Mouse (Mus musculus): Measurements from ENCODE around the gene Sesn2.

Gene Sesn2

DNA sequence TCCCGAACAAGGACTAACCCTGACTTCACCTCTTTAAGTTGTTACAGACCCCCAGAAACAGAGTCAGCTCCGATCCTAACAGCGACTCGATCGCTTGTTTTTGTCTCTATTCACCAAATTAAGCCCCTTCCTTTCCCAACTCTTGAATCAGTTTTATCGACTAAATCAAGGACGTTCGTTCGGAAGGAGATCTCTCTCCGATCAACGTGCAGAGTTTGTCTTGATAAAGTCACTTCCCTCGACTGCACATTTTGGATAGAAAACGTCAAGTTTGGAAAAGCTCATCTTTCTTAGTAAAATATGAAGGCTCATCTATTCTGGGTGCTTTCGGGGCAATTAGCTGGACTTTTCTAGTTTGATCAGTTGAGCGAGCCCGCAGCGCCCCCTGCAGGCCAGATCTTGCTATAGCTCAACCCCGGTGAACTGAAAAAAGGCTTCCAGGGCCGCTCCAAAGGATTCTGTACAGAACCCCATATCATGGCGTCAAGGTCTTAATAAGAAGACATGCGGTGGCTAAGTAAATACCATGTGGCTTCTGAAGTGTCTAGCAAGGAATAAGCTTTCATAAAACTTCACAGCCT, 4.3 kb upstream of the Sesn2 start:
- peak; percentile 43 for DNase-seq (ENCODE audit: low read depth, low spot score)

DNA sequence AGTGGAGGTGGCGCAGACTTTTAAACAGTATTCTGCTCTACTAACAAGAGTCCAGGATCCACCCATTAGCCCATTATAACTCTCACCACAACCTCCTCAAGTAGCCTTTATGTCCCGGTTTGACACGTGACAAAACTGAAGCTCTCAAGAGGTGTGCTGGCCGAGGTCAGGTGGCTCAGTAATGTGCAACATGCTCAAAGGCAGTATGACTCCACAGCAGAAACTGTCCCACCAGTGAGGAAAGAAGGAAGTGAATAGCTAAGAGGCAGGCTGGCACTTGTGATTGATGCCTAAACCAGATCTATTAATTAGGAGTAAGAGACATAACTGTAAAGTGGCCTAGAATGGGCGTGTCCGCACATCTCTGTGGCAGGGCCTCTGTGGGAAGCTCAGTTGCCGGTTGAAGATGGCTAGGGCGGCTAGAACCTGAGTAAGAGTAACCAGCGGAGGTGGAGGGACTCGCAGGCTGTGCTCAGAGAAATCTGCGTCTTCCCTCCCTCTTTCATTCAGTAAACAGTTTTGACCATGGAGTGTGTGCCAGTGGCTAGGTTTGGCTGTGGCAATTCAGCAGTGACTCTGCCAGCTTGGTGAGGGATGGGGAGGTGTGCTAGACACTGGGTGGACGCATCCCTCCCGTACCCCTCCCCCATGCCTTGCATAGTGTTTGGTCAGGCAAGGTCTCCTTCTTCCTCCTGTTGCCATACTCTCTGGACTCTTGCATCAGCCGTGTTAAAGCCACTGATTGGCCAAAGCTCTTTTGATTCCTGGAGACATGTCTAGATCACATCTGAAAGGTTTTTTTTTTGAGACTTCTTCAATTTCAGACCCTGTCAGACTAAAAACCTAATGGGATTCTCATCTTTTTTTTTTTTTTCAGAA, 3.3 kb upstream of the Sesn2 start:
- DNase-seq (ENCODE audit: low read depth, low spot score): no peak

DNA sequence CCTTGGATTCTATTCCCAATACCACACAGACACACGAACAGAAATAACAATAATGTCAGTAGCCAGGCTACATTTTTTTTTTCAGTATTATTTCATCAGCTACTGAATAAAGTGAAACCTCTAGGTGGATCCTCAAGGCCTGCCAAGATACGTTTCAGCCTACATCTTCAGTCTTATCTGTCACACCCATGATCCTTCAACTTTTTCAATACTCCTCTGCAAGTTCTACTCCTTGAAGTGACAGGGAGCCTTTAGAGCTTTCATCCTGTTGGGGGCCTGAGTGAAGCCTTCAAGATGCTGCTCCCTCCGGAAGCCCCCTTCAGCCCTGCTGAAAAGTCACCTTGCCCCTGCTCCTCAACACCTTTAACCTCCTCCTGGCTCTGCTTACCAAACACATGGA, 1.8 kb upstream of the Sesn2 start:
- DNase-seq (ENCODE audit: low read depth, low spot score): no peak

DNA sequence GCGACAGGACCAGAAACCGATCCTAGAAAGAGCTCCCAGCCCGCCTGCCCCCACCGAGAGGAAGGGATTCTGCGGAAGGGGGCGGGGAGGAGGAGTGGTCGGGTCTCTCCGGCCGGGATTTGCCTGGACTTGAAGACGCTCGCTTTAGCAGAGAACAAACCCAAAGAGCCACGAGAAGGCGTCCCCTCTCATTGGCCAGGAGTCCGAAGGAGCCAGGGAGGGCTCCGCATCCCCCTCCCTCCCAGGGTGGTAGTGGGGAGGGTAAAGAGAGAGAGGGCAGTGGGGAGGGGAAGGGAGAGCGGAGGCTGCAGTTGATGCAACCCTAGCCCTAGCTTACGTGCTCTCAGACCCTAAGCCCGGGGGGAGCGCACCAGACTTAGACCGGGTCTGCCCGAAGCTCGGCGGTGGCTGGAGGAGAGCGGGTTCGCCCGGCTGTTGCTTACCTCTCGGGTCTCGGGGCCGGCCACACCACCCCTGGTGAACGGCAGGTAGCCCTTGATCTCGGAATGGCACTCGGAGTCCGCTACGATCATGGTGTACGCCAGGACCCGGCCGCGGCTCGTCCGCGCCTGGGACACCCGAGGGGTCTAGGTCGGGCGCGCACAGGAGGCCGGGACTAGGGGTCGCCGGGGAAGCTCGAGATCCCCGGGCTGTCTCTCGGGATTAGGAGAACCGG, 542 bp downstream of the Sesn2 start:
- DNase-seq (ENCODE audit: low read depth, low spot score): peak; percentile 46

DNA sequence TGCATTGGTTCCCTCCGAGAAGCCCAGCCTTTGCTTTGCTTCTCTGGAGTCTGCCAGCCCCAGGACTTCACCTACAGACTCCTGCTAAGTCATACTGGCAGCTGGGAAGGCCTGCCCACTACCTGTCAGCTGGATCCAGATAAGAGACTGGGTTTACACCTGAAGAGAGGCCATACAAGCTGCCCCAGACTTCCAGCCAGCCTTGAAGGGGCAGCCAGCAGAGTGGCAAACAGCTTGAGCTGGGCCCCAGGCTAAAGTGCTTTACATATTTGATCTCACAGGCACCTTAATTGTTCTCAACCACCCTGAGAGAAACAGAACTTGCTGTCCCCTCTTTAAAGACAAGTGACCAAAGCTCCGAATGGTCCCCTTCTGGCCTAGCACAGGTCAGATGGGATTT, 3.1 kb downstream of the Sesn2 start:
- no peak for DNase-seq (ENCODE audit: low read depth, low spot score)

DNA sequence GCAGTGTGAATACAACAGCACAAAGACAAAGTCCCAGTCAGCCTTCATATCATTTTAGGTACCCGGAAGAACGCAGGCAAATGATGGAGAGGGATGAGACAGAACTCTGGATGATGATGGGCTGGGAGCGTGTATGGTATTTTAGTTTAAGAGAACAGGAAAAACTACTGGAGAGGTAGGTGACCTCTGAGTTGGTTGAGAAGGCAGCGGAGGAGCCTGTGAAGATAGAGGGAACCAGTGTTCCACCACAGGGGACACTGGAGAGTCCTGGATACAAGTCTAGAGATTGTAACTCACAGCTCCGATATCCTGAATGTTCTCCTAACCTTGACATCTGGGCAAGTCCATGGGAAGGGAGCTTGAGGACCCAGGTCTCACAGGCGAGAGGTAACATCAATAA, 4.1 kb downstream of the Sesn2 start:
- DNase-seq (ENCODE audit: low read depth, low spot score): no peak

DNA sequence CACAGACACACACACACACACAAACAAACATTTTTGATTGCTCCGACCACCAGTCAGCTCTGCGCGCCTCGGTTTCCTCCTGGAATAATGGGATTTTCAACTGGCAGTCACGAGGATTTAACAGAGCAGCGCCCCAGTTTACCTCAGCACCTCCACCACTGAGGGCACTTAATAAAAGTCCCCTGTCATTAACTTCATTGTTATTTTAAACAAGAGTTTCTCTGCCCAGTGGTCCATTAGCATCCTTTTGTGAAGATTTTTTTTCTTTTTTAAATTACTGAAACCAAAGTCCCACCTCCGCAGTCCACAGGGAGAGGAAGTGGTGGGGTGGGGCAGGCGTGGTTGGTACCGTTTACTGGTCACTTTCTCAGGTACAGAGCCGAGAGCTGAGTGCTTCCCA, 4.5 kb downstream of the Sesn2 start:
- DNase-seq (ENCODE audit: low read depth, low spot score): no peak

DNA sequence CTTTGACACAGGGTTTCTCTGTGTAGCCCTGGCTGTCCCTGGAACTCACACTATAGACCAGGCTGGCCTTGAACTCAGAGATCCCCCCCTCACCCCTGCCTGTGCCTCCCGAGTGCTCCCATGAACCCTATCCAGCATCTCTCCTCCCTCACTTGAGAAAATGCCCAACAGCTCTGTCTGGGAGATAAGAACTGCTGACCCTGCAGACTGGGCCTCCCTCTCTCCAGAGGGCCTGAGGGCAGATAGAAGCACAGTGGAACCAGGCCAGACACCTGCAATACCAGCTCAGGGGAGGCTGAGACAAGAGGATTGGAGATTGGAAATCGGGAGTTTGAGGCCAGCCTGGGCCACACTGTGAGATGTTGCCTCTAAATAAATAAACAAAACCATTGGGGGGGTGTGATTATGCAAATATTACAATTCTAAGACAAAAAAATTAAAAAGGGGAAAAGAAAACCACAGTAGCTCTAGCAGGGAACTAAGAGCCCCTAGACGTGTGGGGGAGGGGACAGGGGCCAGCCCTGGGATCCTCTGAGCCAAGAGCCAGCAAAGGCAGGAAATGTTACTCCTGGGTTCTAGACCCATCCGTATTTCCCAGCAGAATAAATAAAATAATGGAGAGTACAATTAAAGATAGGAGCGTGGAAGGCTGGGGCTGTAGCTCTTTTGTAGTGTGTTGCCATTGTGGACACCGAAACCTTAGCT, 5.1 kb downstream of the Sesn2 start:
- no peak for DNase-seq (ENCODE audit: low read depth, low spot score)

DNA sequence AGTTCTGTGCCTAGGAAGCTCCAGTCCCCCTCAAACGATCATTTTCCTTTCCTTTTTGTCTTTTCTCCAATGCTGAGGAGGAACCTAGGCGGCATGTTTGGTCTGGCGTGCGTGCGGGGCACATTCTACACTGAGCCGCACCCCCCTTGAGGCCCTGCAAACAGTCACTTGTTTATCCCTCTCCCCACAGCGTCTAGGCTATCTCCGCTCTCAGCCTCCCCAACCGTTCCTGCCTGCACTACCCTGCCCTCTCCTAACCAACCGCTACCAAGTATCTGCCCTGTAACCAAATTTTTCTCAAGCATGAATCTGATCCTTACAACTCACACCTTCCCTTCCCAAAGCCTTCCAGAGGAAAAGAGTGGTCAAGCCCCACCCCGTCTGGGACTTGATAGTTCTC, 7.0 kb downstream of the Sesn2 start:
- no peak for DNase-seq (ENCODE audit: low read depth, low spot score)

DNA sequence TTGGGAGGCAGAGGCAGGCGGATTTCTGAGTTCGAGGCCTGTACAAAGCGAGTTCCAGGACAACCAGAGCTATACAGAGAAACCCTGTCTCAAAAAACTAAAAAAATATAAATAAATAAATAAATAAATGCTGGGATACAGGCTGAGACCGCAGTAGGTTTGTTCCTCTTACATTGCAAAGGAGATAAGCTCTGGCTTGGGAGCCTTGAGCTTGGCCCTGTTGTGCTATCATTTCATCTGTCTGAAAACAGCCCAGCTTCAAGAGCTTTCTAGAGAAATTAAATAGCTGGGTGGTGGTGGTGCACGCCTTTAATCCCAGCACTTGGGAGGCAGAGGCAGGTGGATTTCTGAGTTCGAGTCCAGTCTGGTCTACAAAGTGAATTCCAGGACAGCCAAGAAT, 8.7 kb downstream of the Sesn2 start:
- no peak for DNase-seq (ENCODE audit: low read depth, low spot score)

DNA sequence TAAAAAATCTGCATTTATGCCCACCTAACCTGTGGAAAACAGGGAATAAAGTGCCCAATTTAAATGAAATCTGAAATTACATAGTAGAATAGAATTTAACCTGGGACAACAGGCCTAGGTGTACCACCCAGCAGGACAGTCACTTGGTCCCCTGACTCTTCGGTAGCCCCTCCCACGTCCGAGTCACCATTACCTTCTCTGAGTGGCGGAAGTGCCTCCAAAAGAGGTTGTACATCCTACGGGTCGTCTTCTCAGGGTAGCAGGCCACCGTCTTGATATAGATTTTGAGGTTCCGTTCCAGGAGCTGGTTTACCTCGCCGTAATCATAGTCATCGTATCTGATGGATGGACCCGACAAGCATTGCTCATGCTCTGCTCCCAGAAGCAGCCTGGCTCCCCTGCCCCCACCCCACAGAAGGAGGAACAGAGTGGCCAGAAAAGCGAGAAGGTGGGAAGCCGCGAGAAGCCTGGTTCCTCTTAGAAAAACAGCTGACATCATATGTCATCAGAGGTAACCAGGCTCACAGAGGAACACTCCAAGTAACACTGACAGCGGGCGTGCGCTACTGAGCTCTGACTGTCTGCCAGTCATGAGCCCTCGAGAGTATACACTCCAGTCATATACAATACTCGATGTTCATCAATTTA, 15.9 kb downstream of the Sesn2 start:
- no peak for DNase-seq (ENCODE audit: low read depth, low spot score)

DNA sequence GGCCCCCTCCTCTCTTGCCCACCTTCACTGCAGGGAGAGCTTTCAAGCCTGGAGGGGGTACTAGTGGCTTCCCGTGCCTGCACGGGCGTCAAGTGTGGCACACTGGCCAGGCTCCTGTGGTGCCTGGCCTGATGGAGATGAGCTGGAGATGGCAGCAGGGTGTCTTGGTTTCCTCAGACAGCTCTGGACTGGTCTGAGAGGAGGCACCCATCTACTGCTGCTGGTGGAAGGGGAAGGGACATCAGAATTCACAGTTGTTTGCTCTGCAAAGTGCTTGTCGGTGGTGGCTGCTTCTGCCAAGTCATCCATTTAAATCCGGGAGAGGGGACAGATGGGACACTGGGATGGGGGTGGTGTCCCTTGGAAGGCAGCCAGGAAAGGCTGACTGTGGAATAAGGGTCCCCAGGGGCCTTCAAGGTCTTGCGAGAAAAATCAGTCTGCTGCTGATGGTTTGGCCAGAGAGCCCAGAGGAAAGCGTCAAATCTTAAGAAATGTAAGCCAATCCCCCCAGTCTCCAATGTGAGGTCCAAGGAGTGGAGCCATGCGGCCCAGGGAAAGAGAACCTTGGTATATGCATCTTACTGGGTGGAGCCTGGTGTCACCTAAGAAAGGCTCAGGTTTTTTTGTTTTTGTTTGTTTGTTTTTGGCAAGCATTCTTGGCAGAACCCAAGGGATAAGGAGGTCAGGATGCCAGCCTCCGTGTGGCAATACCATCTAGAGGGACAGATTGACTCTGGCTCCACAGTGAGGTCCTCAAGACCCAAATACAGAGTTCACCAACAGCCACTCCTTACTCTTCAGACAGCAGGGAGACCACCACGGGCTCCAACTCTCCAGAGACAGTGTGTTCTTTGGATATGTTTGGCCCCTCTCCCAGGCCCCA, 17.9 kb downstream of the Sesn2 start:
- no peak for DNase-seq (ENCODE audit: low read depth, low spot score)

DNA sequence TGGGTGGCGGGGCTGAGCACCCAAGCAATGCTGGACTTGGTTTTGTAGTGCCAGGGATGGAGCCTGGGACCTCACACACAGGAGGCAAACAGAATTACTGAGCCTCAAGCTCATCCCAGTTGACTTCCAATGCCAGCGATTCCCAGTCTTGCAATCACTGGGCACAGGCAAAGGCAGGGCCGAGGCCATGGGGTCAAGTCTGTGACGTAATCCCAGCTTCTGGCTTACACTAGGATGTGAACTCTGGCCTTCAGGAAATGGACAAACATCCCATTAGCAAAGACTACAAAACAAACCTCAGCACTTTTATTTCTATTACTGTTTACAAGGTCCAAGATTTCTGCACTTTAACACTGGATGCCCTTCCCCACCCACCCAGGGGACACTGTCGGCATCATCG, 18.6 kb downstream of the Sesn2 start:
- DNase-seq (ENCODE audit: low read depth, low spot score): no peak

DNA sequence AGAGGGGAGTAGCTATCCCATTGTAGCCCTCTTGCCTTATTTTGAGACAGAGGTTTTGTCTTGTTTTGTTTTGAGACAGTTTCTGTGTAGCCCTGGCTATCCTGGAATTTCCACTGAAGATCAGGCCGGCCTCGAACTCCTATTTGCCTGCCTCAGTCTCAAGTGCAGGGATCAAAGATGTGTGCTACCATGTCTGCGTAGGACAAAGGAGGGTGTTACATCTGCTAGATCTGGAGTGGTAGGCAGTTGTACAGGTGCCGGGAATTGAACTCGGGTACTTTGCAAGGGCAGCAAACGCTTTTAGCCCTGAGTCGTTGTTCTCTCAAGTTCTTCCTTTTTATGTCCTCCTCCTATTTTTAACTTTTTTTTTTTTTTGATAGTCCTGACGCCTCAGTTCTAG, 19.2 kb downstream of the Sesn2 start:
- no peak for DNase-seq (ENCODE audit: low read depth, low spot score)

DNA sequence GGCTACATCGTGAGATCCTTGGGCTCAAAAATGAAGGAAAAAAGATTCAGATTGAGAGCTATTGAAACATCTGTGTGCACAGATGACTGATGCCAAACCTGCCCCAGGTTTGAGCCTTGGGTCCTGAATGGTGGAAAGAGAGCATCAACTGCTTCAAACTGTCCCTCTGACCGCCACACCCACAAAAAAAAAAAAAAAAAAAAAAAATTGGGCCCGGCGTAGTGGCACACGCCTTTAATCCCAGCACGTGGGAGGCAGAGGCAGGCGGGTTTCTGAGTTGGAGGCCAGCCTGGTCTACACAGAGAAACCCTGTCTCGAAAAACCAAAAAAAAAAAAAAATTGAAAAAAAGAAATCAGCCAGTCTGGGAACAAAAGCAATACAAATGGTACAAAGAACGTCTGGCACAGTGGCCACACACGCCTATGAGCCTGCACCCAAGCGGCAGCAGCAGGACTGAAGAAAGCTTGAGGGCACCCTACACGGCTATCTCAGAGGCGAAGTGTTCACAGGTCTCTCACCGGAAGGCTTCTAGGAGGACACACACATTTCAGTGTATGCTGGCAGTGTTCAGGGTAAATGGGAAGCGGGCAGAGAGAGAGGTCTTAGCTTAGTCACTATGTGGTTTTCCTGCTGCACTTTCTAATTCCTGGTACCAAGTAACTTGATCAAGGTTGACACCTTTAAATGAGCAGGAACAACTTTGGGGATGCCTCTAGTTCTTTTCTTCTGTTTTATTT, 19.9 kb downstream of the Sesn2 start:
- no peak for DNase-seq (ENCODE audit: low read depth, low spot score)

DNA sequence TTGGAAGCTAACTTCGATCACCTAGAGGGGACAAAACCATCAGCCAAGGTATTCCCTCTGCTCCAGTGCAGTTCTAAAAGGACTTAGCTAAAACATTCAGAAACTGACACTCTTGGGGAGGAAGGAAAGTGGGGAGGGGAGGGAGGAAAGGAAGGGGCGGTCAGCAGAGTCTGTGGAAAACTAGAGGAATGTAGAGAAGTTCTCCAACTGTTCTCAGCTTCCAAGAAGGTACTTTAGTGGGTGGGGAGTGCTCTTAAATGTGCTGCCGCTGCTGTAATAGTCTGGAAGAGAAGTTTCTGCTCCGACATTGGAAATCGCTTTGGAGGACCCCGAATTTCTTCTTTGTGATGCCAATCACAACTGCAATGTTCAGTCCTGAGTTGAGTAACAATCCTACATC, 21.3 kb downstream of the Sesn2 start:
- DNase-seq (ENCODE audit: low read depth, low spot score): no peak

DNA sequence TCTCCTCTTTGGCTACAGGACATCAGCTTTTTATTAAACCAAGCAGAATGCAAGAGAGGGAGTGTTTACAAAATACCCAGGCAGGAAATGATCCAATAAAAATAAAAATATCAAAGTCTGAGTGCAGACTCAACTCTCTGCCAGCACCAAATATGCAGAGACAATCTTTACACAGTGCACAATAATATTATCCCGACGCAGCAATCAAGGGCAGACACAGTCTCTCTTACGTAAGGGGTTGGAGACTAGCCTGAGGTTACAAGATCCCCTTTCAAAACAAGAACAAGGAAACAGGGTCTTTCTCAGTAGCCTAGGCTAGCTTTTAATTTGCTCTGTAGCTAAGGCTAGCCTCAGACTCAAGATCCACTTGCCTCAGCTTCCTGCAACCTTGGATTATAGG, 21.8 kb downstream of the Sesn2 start:
- no peak for DNase-seq (ENCODE audit: low read depth, low spot score)

DNA sequence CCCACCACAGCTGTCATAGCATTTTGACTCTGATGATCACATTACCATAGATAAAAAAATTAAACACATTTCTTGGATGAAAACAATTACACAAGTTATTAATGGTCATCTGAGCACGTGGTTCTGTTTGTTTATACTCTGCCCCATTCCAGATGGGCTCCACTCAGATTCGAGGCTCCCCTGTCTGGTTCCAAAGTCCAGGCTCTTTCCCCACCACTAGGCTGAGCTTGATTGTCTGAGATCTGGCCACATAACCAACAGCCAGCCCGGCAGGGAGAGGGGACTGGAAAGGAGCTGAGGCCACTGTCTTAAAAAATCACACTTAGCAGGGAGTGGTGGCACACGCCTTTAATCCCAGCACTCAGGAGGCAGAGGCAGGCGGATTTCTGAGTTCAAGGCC, 25.5 kb downstream of the Sesn2 start:
- DNase-seq (ENCODE audit: low read depth, low spot score): no peak

DNA sequence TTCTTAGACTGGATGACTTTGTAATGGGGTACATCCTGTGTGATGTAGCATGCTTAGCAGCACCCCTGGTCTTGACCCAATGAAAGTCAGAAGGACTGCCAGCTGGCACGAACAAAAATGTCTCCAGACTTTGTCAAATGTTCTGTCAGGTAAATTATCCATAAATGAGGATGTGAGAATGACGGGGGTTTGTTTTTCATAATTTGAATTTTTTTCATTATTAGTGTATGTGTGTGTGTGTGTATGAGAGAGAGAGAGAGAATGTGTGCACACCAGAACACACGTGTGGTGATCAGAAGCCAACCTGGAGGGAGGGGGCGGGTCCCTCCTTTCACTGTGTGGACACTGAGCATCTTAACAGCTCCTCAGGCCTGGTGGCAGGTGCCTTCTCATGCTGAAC, 26.1 kb downstream of the Sesn2 start:
- DNase-seq (ENCODE audit: low read depth, low spot score): no peak

DNA sequence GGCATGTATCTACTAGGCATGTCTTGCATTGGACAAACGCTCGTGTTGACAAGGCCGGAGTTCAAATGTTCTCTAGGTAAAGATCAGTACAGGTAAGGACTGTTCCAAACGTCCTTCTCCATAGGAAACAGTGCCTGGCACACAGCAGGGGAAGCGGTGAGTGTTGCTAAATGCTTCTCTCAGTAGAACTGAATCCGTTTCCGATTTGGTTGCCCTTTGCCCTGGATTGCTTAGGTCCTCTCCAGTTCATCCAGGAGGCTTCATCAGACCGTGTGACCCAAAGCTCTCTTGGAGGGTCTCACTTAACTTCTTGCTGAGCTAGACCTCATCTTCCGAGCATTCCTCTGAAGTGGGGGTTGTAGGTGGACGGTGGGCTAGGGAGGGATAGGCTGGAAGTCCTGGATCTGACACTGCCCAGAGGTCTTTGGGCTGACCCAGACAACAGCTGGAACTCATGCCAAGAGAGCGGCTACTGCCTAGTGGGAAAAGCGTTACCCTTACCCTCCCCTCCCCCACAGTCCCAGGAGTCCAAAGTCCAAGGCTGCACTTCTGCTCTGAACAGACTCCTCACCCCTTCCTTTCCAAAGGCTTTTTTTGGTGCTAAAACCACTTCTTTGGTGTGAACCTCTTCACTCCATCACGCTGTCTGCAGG, 27.2 kb downstream of the Sesn2 start:
- no peak for DNase-seq (ENCODE audit: low read depth, low spot score)
